Mouse (Mus musculus) skeletal muscle tissue, adult 2 months (tissue): ENCODE data around the gene Tbc1d10c.

Experiments used
- DNase-seq: peaks from one replicate; pipeline ENCODE4 v3.0.0-alpha.2; 2012; ENCODE audit warnings: low read depth, low spot score

Tbc1d10c gene

GRCm38 (mm10) chr19:4159049-4159448 is 32.0 kb downstream of the Tbc1d10c start:
- no peak for DNase-seq

DNA sequence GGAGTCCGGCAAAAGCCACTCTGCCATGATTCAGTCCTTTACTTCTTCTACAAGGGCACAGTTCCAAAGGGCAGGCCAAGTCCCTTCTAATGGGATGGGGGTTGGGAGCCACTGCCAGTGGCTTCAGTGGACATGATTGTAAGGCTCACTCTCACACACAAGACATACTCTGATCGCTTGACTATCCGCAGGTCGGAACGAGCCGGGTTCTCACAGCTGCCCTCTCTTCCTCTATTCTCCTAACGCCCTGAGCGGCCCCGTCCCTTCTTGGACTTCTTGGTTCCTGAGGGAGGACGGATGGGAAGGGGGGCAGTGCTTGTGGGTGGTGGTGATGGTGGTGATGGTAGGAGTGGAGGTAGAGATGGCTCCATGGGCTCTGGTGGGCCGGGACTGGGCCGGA is 34.3 kb downstream of the Tbc1d10c start:
- DNase-seq: no peak

DNA sequence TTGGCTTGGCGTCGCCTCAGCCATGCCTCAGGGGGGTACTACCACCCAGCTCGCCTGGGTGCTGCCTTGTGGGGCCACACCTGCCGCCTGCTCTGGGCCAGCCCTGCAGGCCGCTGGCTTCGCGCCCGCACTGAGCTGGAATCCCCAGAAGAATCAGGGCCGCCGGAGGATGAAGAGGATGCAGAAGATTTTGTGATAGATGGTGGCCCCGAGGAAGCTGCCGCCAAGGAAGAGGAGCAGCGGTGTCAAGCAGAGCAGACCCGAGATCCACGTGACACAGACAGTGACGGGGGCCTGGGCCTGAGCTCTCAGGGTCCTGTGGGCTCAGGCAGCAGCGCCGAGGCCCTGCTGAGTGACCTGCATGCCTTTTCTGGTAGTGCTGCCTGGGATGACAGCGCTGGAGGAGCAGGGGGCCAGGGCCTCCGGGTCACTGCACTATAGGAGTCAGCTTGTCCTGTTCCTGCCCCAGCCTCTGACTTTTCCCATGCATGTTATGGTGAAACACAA is 35.0 kb downstream of the Tbc1d10c start:
- DNase-seq: no peak

GRCm38 (mm10) chr19:4155223-4156072 is 35.6 kb downstream of the Tbc1d10c start:
- no peak for DNase-seq

GRCm38 (mm10) chr19:4154437-4155222 is 36.5 kb downstream of the Tbc1d10c start:
- no peak for DNase-seq

- DNase-seq: no peak
Measured at GRCm38 (mm10) chr19:4153232-4153654, 37.8 kb downstream of the Tbc1d10c start, which contains the start of gene Ptprcap. Gene Ptprcap, plus strand, starts transcription at chr19:4153604.

GRCm38 (mm10) chr19:4152445-4153231 is 38.4 kb downstream of the Tbc1d10c start:
- no peak for DNase-seq

DNA sequence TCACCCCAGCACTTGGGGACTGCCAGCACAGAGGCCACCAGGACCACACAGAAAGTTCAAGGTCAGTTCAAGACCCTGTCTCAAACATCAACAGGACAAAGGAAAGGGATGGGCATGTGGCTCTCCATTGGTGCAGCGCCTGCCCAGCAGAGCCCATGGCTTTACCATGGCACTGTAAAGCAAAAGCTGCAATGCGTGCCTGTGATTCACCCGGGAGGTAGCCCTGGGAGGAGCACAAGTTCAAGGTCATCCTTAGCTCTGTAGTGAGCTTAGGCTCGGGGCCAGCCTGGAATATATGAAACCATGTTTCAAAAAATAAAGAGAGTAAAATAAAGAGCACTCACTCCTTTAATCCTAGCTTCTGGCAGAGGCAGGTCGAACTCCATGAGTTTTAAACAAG is 39.2 kb downstream of the Tbc1d10c start:
- no peak for DNase-seq

- DNase-seq: no peak
Measured at GRCm38 (mm10) chr19:4151488-4151860, 39.6 kb downstream of the Tbc1d10c start.

DNA sequence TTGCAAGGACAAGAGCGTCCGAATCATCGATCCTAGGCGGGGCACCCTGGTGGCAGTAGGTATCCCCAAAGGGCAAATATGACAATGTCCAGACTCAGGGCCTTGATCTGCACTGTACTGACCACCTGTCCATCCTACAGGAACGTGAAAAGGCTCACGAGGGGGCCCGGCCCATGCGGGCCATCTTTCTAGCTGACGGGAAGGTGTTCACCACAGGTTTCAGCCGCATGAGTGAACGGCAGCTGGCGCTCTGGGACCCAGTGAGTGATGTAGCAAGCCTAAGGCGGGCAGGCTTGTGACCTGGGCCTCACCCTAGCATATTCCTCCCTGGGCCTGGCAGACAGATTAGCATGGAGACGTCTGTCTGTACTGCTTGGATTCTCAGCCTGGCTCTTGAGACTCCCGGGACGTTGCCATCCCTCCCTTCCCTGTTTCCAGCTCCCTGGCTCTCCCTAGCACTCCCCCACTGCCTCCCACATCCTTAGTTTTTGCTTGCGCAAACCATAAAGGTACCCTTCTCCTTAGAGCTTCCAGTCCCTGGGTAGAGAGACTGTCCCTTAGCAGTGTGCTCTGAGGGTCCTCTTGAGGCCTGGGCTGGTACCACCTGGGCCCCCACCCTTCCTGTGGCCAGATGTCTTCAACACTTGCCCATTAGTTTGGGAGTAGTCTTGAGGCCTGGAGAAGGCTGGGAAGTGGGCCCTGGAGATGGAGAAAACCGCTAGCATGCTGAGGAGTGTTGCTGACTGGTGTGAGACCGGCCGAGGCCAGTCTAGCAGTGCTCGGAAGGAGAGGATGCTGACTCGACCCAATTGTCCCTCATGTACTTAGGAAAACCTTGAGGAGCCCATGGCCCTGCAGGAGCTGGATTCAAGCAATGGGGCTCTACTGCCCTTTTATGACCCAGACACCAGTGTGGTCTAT is 40.3 kb downstream of the Tbc1d10c start:
- no peak for DNase-seq

DNA sequence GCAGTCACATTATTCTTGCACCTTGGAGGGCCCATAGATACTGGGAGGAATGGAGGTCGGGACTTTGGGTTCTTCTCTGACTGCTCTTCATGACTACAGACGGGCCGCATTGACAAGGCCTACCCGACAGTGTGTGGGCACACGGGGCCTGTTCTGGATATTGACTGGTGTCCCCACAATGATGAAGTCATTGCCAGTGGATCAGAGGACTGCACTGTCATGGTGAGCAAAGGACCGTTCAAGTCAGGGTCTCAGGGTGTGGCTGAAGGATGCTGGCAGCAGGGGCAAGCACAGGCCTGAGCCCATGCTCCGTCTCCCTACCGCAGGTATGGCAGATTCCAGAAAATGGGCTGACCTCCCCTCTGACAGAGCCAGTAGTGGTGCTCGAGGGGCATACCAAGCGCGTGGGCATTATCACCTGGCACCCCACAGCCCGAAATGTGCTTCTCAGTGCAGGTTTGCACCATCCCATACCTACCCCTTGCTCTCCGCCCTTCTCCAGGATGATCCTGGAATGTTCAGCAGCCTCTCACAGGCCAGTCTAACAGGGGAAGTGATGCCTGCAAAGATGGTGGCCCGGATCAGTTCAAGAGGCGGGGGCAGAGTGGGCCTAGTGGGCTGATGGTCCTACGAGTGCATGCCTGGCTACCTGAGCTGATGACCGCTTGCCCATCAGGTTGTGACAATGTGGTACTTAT is 41.2 kb downstream of the Tbc1d10c start:
- no peak for DNase-seq

GRCm38 (mm10) chr19:4149283-4149682 is 41.8 kb downstream of the Tbc1d10c start:
- no peak for DNase-seq

DNA sequence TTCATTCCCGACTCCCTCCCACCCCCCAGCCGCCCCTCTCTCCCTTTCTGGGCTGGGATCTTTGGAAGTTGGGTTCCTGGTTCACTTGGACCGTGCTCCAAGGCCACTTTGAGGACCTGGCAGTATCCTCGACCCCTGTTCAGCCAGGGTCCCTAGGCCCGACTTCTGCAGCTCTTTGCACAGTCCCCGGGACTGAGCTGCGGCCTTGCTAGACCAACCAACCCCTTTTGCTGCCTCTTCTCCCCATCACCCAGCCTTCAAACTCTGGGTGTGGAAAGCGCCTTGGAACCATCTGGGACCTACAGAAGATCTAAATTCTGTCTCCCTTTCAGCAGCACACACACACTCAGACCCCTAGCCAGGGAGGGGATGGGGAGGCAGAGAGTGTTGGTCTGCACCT is 42.3 kb downstream of the Tbc1d10c start:
- DNase-seq: no peak

DNA sequence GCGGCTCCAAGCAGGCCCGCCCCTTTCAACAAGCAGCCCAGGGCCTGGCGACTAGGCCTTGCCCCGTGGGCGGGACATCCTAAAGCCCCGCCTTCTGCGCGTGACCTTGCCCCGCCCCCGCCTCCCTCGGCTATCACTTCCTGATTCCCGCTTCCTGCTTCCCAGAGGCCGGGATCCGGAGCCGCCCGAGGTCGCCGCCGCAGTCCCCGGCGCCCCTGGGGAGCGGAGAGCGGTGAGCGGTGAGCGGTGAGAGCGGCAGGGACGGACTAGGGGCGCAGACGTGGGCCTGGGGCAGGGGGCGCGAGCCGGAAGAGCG is 42.6 kb downstream of the Tbc1d10c start, which contains the start of gene Coro1b:
Gene Coro1b (plus strand): TSS at position 129 of the 316 bp plus-strand sequence.
- peak; percentile 92 for DNase-seq

GRCm38 (mm10) chr19:4147782-4148490 is 43.1 kb downstream of the Tbc1d10c start:
- DNase-seq: no peak

GRCm38 (mm10) chr19:4147022-4147405 is 44.1 kb downstream of the Tbc1d10c start:
- no peak for DNase-seq

DNA sequence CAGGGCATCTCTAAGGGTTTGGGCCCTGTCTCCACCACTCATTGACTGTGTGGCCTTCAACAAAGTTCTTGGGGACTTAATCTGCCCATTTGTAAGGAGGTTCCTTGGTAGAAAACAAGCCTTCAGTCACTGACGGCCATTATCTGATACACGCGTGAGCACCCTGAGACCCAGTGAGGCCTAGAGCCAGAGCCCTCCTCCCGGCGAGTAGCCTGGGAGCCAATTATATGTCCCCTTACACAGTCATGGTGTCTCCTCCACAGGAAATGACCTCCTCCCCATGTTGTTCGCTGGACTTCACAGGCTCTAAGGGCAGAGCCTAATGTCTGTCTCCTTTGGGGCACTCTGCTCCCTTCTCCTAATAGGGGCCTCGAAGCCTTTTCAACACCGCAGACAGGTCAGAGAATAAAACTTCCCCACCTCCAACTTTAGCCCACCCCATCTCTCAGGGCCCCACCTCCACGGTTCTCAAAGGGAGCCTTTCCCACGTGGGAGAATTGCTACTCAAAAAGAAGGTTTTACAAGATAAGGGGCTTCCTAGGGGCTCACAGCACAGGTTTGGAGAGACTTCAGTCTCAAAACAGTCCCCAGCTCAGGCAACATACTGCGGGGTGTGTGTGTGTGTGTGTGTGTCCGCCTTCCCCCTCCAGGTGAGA is 44.6 kb downstream of the Tbc1d10c start:
- DNase-seq: no peak

GRCm38 (mm10) chr19:4145936-4146335 is 45.1 kb downstream of the Tbc1d10c start:
- DNase-seq: no peak
